Mouse (Mus musculus): ENCODE data around the gene Fstl3.

DNA sequence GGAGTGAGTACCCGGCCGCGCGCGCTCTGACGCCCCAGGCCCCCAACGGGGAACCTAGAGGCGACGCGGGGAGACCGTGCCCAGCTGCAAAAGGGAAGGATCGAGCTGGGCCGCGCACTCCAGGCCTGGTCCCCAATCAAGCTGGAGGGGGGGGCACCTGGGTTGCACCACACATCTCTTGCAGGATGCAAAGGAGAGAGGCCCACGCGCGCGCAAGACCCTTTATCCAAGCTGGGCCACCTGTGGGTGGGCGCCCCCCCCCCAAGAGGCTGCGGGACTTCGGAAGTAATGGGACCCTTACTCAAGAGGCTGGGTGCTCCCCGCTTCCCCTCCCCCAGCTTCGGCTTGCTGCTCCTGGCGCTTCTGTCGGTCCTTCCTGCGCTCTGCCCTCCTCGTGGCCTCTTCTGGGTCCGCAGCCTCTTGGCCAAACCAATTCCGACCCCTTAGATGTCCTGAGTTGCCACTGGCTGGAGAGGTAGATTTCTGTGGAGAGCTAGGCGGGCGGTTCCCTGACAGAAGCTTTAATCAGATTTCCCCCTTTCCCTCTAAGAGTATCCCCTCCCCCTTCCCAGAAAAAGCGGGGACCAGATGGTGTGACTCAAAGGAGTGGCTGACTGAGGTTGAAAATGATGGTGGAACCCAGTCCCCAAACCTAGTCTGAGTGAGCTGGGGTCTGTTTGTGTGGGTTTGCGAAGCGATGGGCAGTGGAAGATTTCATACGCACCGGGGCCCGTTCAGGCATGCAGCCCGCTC, 16.8 kb downstream of the Fstl3 start:
- TF ChIP-seq CTCF (IDR thresholded peaks at IDR 0.05; ENCODE audit: low read depth) (no peak), EP300 (IDR thresholded peaks at IDR 0.05; ENCODE audit: low read depth) (no peak)

Data from liver, postnatal 0 days (tissue).